Mouse (Mus musculus): ENCODE results near the gene Olfr1368. TPM values are rescaled to one million over a fixed set of nuclear protein-coding genes. Genes with fewer than 3 reads are reported as not detected.

The Olfr1368 gene
- polyA plus RNA-seq, 1 experiment from 2014 or later, result not detected

DNA sequence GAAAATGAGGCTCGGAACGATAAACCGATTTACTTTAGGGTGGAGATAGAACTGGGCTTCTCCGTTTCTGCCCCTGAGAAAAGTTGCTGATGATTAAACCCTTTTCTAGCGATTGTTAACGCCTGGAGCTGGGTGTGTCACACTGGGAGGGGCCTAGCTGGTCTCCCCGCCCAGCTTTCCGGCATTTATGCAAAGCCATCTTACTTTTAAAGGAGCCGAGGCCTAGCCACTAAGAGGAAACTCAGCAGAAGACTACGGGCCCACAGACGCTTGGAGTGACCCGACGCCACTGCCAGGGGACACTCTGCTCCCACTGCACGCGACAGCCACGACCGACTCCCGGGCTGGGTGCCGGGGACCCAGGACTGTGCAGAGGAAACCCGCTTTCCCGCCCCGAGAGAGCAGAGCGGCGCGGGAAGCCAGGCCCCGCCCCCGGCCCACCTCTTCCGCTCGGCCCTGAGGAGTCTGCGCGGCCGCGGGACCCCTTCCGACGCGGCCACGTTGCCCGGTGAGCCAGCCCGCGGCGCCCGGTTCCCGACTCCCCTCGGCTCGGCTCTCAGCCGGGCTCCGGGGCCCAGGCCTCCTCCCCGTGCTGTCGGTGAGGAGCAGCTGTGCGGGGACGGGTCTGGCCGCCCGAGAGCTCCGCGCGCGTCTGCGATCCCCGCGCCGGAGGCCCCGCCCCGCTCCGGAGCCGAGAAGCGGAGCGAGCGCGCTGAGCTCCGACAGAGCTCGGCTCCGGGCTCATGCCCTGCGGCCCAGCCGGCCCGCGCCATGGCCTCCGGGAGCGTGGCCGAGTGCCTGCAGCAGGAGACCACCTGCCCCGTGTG, 34.3 kb upstream of the Olfr1368 start:
- under 1% methylated on average over 78 of the region's 80 CpGs for whole genome bisulfite sequencing
- peak; percentile 92 for ATAC-seq (replicated peaks; ENCODE audit: low FRiP score, low read depth)
- H3K9ac ChIP-seq (ENCODE audit: low read depth, low read length), result peak overlapping the region; percentile 89
- H3K36me3 ChIP-seq (ENCODE audit: insufficient read depth, low read length), result peaks cover 19% of the 10 kb centered on the region
- peak overlapping the region; percentile 59 for H3K4me2 ChIP-seq (ENCODE audit: low read length)
- H3K4me1 ChIP-seq (replicated peaks; ENCODE audit: insufficient read depth, low read length), result peaks cover 9% of the 10 kb centered on the region
- H3K4me3 ChIP-seq (replicated peaks; ENCODE audit: low read depth, low read length), result peak overlapping the region; percentile 98
- TF ChIP-seq CTCF (IDR thresholded peaks at IDR 0.05; ENCODE audit: low read depth), result no peak
- peak; percentile 97 for DNase-seq (ENCODE audit: low spot score)
- no peaks in the 10 kb centered on the region for H3K27me3 ChIP-seq (ENCODE audit: insufficient read depth, low read length)
- H3K9me3 ChIP-seq (replicated peaks; ENCODE audit: low read length), result no peaks in the 10 kb centered on the region
- peak overlapping the region; percentile 95 for H3K27ac ChIP-seq

GRCm38 (mm10) chr13:21179367-21179723, 33.7 kb upstream of the Olfr1368 start, which contains the start of gene Trim27:
Trim27 (plus strand) TSS chr13:21179445.
- peak within 1 kb of the TSS; percentile 98 for H3K4me3 ChIP-seq (replicated peaks; ENCODE audit: low read depth, low read length)
- WGBS, result 0% methylated on average over 15 of the region's 15 CpGs
- H3K9me3 ChIP-seq (replicated peaks; ENCODE audit: low read length), result no peaks in the 10 kb centered on the region
- H3K9ac ChIP-seq (ENCODE audit: low read depth, low read length), result peak within 1 kb of the TSS; percentile 89
- no peak for TF ChIP-seq CTCF (IDR thresholded peaks at IDR 0.05; ENCODE audit: low read depth)
- peaks cover 19% of the 10 kb centered on the region for H3K36me3 ChIP-seq (ENCODE audit: insufficient read depth, low read length)
- peak; percentile 11 for ATAC-seq (replicated peaks; ENCODE audit: low FRiP score, low read depth)
- H3K4me2 ChIP-seq (ENCODE audit: low read length), result peak within 1 kb of the TSS; percentile 59
- peak within 1 kb of the TSS; percentile 95 for H3K27ac ChIP-seq
- DNase-seq (ENCODE audit: low spot score), result no peak
- H3K27me3 ChIP-seq (ENCODE audit: insufficient read depth, low read length), result no peaks in the 10 kb centered on the region
- peaks cover 9% of the 10 kb centered on the region for H3K4me1 ChIP-seq (replicated peaks; ENCODE audit: insufficient read depth, low read length)

GRCm38 (mm10) chr13:21178364-21178763, 32.7 kb upstream of the Olfr1368 start:
- Histone ChIP-seq H3K36me3 (ENCODE audit: insufficient read depth, low read length) (peaks cover 10% of the 10 kb centered on the region), H3K27ac (peak overlapping the region; percentile 19; the same call in 1 of the 2 replicates), H3K9me3 (replicated peaks; ENCODE audit: low read length) (no peaks in the 10 kb centered on the region), H3K4me1 (replicated peaks; ENCODE audit: insufficient read depth, low read length) (peaks cover 9% of the 10 kb centered on the region), H3K27me3 (ENCODE audit: insufficient read depth, low read length) (no peaks in the 10 kb centered on the region), H3K4me3 (replicated peaks; ENCODE audit: low read depth, low read length) (no peak overlapping the region), H3K9ac (ENCODE audit: low read depth, low read length) (no peak overlapping the region), H3K4me2 (ENCODE audit: low read length) (no peak overlapping the region)
- DNase-seq (ENCODE audit: low spot score), result no peak
- ATAC-seq (replicated peaks; ENCODE audit: low FRiP score, low read depth), result no peak
- no peak for TF ChIP-seq CTCF (IDR thresholded peaks at IDR 0.05; ENCODE audit: low read depth)
- 85% methylated on average over 5 of the region's 5 CpGs for WGBS

DNA sequence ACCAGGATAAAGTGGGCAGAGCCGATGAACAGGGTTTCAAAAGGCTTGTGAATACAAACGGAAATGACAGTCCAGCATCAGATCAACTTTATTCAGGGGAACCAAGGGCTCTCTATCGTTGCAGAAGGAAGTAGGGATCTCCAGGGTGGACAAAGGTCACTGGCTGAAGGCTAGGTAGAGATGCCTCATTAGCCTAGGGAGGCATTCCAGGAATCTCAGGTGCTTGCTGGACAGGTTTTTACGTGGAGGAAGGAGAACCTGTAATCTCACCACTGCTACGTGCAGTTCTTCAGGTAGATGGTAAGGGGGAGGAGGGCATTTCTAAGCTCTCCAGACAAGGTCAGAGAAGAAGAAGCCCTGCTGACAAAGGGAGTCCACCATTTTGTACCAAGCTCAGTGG, 32.0 kb upstream of the Olfr1368 start:
- ATAC-seq (replicated peaks; ENCODE audit: low FRiP score, low read depth) (no peak), DNase-seq (ENCODE audit: low spot score) (peak; percentile 21)
- H3K27ac ChIP-seq, result peak overlapping the region; percentile 19; the same call in 1 of the 2 replicates
- WGBS, result 51% methylated on average over 5 of the region's 5 CpGs
- no peak overlapping the region for H3K9ac ChIP-seq (ENCODE audit: low read depth, low read length)
- H3K36me3 ChIP-seq (ENCODE audit: insufficient read depth, low read length), result peaks cover 4% of the 10 kb centered on the region
- H3K4me2 ChIP-seq (ENCODE audit: low read length), result no peak overlapping the region
- H3K4me1 ChIP-seq (replicated peaks; ENCODE audit: insufficient read depth, low read length), result peaks cover 9% of the 10 kb centered on the region
- no peaks in the 10 kb centered on the region for H3K27me3 ChIP-seq (ENCODE audit: insufficient read depth, low read length)
- no peak overlapping the region for H3K4me3 ChIP-seq (replicated peaks; ENCODE audit: low read depth, low read length)
- no peaks in the 10 kb centered on the region for H3K9me3 ChIP-seq (replicated peaks; ENCODE audit: low read length)
- no peak for TF ChIP-seq CTCF (IDR thresholded peaks at IDR 0.05; ENCODE audit: low read depth)

DNA sequence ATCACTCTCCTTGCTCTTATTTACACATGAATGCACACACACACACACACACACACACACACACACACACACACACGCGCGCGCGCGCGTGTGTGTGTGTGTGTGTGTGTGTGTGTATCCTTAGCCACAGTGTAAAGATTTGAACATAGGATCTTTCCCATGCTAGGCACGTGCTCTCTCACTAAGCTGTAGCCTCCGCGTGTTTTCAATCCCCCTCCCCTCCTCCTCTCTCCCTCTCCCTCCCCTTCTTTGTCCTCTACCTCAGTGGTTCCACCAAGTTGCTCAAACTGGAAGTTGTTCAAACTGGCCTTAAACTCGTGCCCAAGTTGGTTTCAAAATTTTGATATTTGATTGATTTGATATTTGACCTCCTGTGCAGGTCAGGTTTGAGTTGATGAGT, 31.1 kb upstream of the Olfr1368 start:
- no peak for DNase-seq (ENCODE audit: low spot score)
- no peak for TF ChIP-seq CTCF (IDR thresholded peaks at IDR 0.05; ENCODE audit: low read depth)
- no peak overlapping the region for H3K4me2 ChIP-seq (ENCODE audit: low read length)
- H3K4me1 ChIP-seq (replicated peaks; ENCODE audit: insufficient read depth, low read length), result peaks cover 2% of the 10 kb centered on the region
- 76% methylated on average over 11 of the region's 11 CpGs for WGBS
- H3K27ac ChIP-seq, result no peak overlapping the region
- no peaks in the 10 kb centered on the region for H3K9me3 ChIP-seq (replicated peaks; ENCODE audit: low read length)
- ATAC-seq (replicated peaks; ENCODE audit: low FRiP score, low read depth), result no peak
- no peak overlapping the region for H3K4me3 ChIP-seq (replicated peaks; ENCODE audit: low read depth, low read length)
- H3K36me3 ChIP-seq (ENCODE audit: insufficient read depth, low read length), result no peaks in the 10 kb centered on the region
- H3K27me3 ChIP-seq (ENCODE audit: insufficient read depth, low read length), result no peaks in the 10 kb centered on the region
- no peak overlapping the region for H3K9ac ChIP-seq (ENCODE audit: low read depth, low read length)

GRCm38 (mm10) chr13:21173072-21173471, 27.4 kb upstream of the Olfr1368 start:
- Histone ChIP-seq H3K27ac (peak overlapping the region; percentile 32), H3K4me1 (replicated peaks; ENCODE audit: insufficient read depth, low read length) (peaks cover 5% of the 10 kb centered on the region; the same call in 1 of the 2 replicates), H3K9me3 (replicated peaks; ENCODE audit: low read length) (no peaks in the 10 kb centered on the region), H3K9ac (ENCODE audit: low read depth, low read length) (0 out of 2 replicates have a peak overlapping the region, but pooled peaks have one; percentile 8), H3K4me2 (ENCODE audit: low read length) (peak overlapping the region; percentile 71), H3K36me3 (ENCODE audit: insufficient read depth, low read length) (no peaks in the 10 kb centered on the region), H3K4me3 (replicated peaks; ENCODE audit: low read depth, low read length) (peak overlapping the region; percentile 34), H3K27me3 (ENCODE audit: insufficient read depth, low read length) (no peaks in the 10 kb centered on the region)
- peak; percentile 93 for DNase-seq (ENCODE audit: low spot score)
- WGBS, result under 1% methylated on average over 11 of the region's 11 CpGs
- peak; percentile 64 for ATAC-seq (replicated peaks; ENCODE audit: low FRiP score, low read depth)
- no peak for TF ChIP-seq CTCF (IDR thresholded peaks at IDR 0.05; ENCODE audit: low read depth)

Data from kidney, postnatal 0 days (tissue).